Mouse (Mus musculus) cortical plate, adult 2 months (tissue): Measurements from ENCODE around the gene Ky.

Source experiments
- CTCF ChIP-seq: fragments of 200-500 bp; IDR thresholded peaks from 2 replicates; pipeline ENCODE4 v1.5.1; 2011; ENCODE audit warnings: mild to moderate bottlenecking, control low read depth, low read length; ENCODE audit not compliant: insufficient read depth; ENCODE audit errors: extremely low read depth
- POLR2A ChIP-seq: fragments of 200-500 bp; IDR thresholded peaks from 2 replicates; pipeline ENCODE4 v1.6.1; 2011; ENCODE audit warnings: mild to moderate bottlenecking, low read length, control low read depth; ENCODE audit not compliant: insufficient read depth; ENCODE audit errors: extremely low read depth

DNA sequence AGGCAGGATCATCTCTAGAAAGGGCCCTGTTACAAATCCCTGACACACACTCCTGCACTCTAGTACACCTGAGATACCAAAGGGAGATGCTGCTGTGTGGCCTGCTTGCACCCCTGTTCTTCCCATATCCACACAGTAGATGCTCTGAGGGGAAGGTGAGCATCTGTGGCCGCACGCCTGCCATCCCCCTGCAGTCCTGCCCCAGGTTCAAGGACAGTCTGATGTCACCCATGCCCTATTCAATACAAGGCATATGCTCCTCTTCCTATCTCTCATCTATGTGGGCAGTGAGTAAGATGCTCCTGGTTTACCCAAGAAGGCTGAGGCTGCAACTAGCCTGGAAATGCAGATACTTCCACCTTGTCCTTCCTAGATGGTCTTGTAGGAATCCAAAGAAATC is 11.6 kb upstream of the Ky start:
- TF ChIP-seq CTCF (no peak), POLR2A (no peak)
